In genomic region chr7:49087154-49087553, GRCm38 (mm10) we compare ENCODE assay signal across 15 mouse cellular contexts.
DNase-seq lines count a peak whose midpoint lies in the region; ATAC-seq and TF ChIP-seq lines count a peak whose summit lies in the region.
"Had no signal": no experiment of that assay in that cellular context is flagged by ENCODE, and none has a peak within 500 bp of the region (broad histone marks: within the 10 kb centered on the region; RNA-seq: fewer than 3 reads in every experiment).

No protein-coding gene starts in this region.

- 0 out of 2 replicates have a peak overlapping the region, but pooled peaks have one; percentile 1 for H3K27ac ChIP-seq in forebrain, postnatal 0 days (ENCODE audit: low read depth, low read length)
- H3K27ac ChIP-seq in forebrain, embryonic 14.5 days (ENCODE audit: low read depth, low read length): no peak overlapping the region
- H3K27ac ChIP-seq in cerebellum, adult 2 months (ENCODE audit: insufficient read depth, low read length): no peak overlapping the region
- H3K27ac ChIP-seq in heart, postnatal 0 days (ENCODE audit: low read depth): peak overlapping the region; percentile 84; the same call in 1 of the 2 replicates
- H3K27ac ChIP-seq: kidney, postnatal 0 days; limb, embryonic 15.5 days had no signal

- H3K4me1 ChIP-seq in forebrain, postnatal 0 days (ENCODE audit: insufficient read depth): peaks cover 21% of the 10 kb centered on the region; the same call in 1 of the 2 replicates
- peaks cover 19% of the 10 kb centered on the region for H3K4me1 ChIP-seq in forebrain, embryonic 14.5 days (ENCODE audit: control insufficient read depth, insufficient read depth, low read length)
- H3K4me1 ChIP-seq in cerebellum, adult 2 months (ENCODE audit: control insufficient read depth, insufficient read depth, low read length): peaks cover 35% of the 10 kb centered on the region
- peaks cover 44% of the 10 kb centered on the region for H3K4me1 ChIP-seq in heart, postnatal 0 days (ENCODE audit: control insufficient read depth, insufficient read depth)
- H3K4me1 ChIP-seq: limb, embryonic 15.5 days had no signal

- no peak overlapping the region for H3K9ac ChIP-seq in forebrain, postnatal 0 days
- H3K9ac ChIP-seq in forebrain, embryonic 14.5 days (ENCODE audit: low read length): no peak overlapping the region
- H3K9ac ChIP-seq in heart, postnatal 0 days (replicated peaks; ENCODE audit: low read depth, low read length): no peak overlapping the region
- H3K9ac ChIP-seq: limb, embryonic 15.5 days had no signal

- WGBS in forebrain, postnatal 0 days: 44% methylated on average over 5 of the region's 5 CpGs
- WGBS in forebrain, embryonic 14.5 days: 72% methylated on average over 5 of the region's 5 CpGs
- 7% methylated on average over 5 of the region's 5 CpGs for WGBS in cerebellum, adult 2 months
- WGBS in heart, postnatal 0 days: 42% methylated on average over 5 of the region's 5 CpGs

- TF ChIP-seq EP300 in heart, postnatal 0 days (IDR thresholded peaks at IDR 0.05; ENCODE audit: low read depth): no peak

- H3K27me3 ChIP-seq in forebrain, postnatal 0 days (ENCODE audit: insufficient read depth, low read length): no peaks in the 10 kb centered on the region
- no peaks in the 10 kb centered on the region for H3K27me3 ChIP-seq in forebrain, embryonic 14.5 days (replicated peaks; ENCODE audit: control insufficient read depth, insufficient read depth, low read length)
- H3K27me3 ChIP-seq in cerebellum, adult 2 months (ENCODE audit: control insufficient read depth, insufficient read depth, low read length): no peaks in the 10 kb centered on the region
- H3K27me3 ChIP-seq in heart, postnatal 0 days (ENCODE audit: control insufficient read depth, insufficient read depth, low read length): no peaks in the 10 kb centered on the region

- 0 out of 2 replicates have a peak, but pooled peaks have one; percentile 8 for TF ChIP-seq CTCF in forebrain, postnatal 0 days (IDR thresholded peaks at IDR 0.05; ENCODE audit: low read depth)
- TF ChIP-seq CTCF in cerebellum, adult 2 months (IDR thresholded peaks at IDR 0.05; ENCODE audit: borderline replicate concordance, insufficient read depth, low read depth, low read length): no peak; the same call in 1 of the 2 replicates
- no peak for TF ChIP-seq CTCF in heart, postnatal 0 days (IDR thresholded peaks at IDR 0.05; ENCODE audit: low read depth)

- ATAC-seq in forebrain, postnatal 0 days: peak; percentile 67
- ATAC-seq in forebrain, embryonic 14.5 days: no peak; the same call in 1 of the 2 replicates
- no peak for ATAC-seq in heart, postnatal 0 days (ENCODE audit: insufficient read depth, low read depth)

- no peak overlapping the region for H3K4me2 ChIP-seq in forebrain, postnatal 0 days (ENCODE audit: low read depth)
- H3K4me2 ChIP-seq in forebrain, embryonic 14.5 days (ENCODE audit: low read length): no peak overlapping the region
- no peak overlapping the region for H3K4me2 ChIP-seq in heart, postnatal 0 days (ENCODE audit: low read depth, low read length)
- H3K4me2 ChIP-seq: limb, embryonic 15.5 days had no signal

- no peaks in the 10 kb centered on the region for H3K36me3 ChIP-seq in forebrain, postnatal 0 days (ENCODE audit: insufficient read depth)
- H3K36me3 ChIP-seq in forebrain, embryonic 14.5 days (ENCODE audit: control insufficient read depth, insufficient read depth, low read length): no peaks in the 10 kb centered on the region
- H3K36me3 ChIP-seq in heart, postnatal 0 days (replicated peaks; ENCODE audit: control insufficient read depth, insufficient read depth, low read length): no peaks in the 10 kb centered on the region
- H3K36me3 ChIP-seq: limb, embryonic 15.5 days had no signal

- no peak for TF ChIP-seq POLR2A in cerebellum, adult 2 months (IDR thresholded peaks at IDR 0.05; ENCODE audit: borderline replicate concordance, insufficient read depth, low read length)

- peak; percentile 66 for DNase-seq in forebrain, postnatal 0 days
- no peak for DNase-seq in forebrain, embryonic 14.5 days (ENCODE audit: low spot score)
- peak; percentile 48 to 56 for DNase-seq in layer of hippocampus, postnatal 10 days (ENCODE audit: low spot score in 2 of 2)
- DNase-seq in layer of hippocampus, adult 9-11 months: no peak
- peak; percentile 56 to 72 for DNase-seq in cerebellum, adult 2 months
- no peak for DNase-seq in heart, postnatal 0 days (ENCODE audit: low spot score)
- DNase-seq in adrenal gland, adult 18-20 months (ENCODE audit: low spot score in 2 of 2): no peak
- DNase-seq in layer of hippocampus, postnatal 25 days (ENCODE audit: extremely low spot score in 1 of 2, low spot score in 1 of 2): no peak
- DNase-seq: adrenal gland, postnatal 36 days; gastrocnemius, postnatal 14 days; lung, adult 2 months; thymus, adult 2 months had no signal

- no peaks in the 10 kb centered on the region for H3K9me3 ChIP-seq in forebrain, postnatal 0 days (ENCODE audit: low read length)
- H3K9me3 ChIP-seq in forebrain, embryonic 14.5 days (replicated peaks; ENCODE audit: control insufficient read depth, low read length): no peaks in the 10 kb centered on the region
- H3K9me3 ChIP-seq in heart, postnatal 0 days (replicated peaks; ENCODE audit: control insufficient read depth, low read length): no peaks in the 10 kb centered on the region
- H3K9me3 ChIP-seq: limb, embryonic 15.5 days had no signal

- H3K4me3 ChIP-seq in forebrain, postnatal 0 days (ENCODE audit: low read depth, low read length): no peak overlapping the region
- no peak overlapping the region for H3K4me3 ChIP-seq in forebrain, embryonic 14.5 days (ENCODE audit: low read depth, low read length)
- no peak overlapping the region for H3K4me3 ChIP-seq in cerebellum, adult 2 months (replicated peaks; ENCODE audit: insufficient read depth, low read depth, low read length)
- H3K4me3 ChIP-seq in heart, postnatal 0 days (ENCODE audit: low read depth, low read length): no peak overlapping the region
- H3K4me3 ChIP-seq: limb, embryonic 15.5 days; myocyte had no signal

Comparison
In these comparisons a context has a peak if more than half of its experiments do, and no peak if none do; other contexts are left out.
1. DNase-seq: peak in forebrain, postnatal 0 days (single experiment), layer of hippocampus, postnatal 10 days (2 of 2) and cerebellum, adult 2 months (2 of 2); none in forebrain, embryonic 14.5 days (single experiment), layer of hippocampus, adult 9-11 months (single experiment), heart, postnatal 0 days (single experiment), adrenal gland, adult 18-20 months (0 of 2) and layer of hippocampus, postnatal 25 days (0 of 2).
2. H3K27ac ChIP-seq: peak in forebrain, postnatal 0 days (single experiment) and heart, postnatal 0 days (single experiment); none in forebrain, embryonic 14.5 days (single experiment) and cerebellum, adult 2 months (single experiment).